Mouse (Mus musculus): ENCODE measurements around the gene Vcl.

Gene Vcl

GRCm38 (mm10) chr14:20999617-21000016 lies 70.4 kb downstream of the Vcl start:
- DNase-seq (ENCODE audit: extremely low read depth, low read depth): no peak

- DNase-seq (ENCODE audit: extremely low read depth, low read depth): peak; percentile 28
Measured at GRCm38 (mm10) chr14:21013800-21014334, 84.7 kb downstream of the Vcl start.

- DNase-seq (ENCODE audit: extremely low read depth, low read depth): no peak
Measured at GRCm38 (mm10) chr14:21017871-21018270, 88.7 kb downstream of the Vcl start.

DNA sequence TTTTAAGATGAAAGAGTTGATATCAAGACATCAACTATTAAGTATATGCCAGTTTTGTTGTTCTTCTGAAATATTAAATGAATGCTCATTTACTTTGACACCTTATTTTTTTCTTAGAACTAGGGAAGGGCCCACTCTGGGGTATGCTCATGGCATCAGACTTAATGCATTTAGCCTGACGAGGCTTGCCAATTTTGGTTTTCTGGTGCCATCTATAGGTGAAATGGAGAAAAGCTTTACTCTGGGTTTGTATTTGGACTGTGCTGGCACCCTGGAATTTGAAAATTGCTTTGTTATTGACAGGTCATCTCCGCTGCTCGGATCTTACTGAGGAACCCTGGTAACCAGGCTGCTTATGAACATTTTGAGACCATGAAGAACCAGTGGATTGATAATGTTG lies 89.8 kb downstream of the Vcl start:
- DNase-seq (ENCODE audit: extremely low read depth, low read depth): peak; percentile 16

DNA sequence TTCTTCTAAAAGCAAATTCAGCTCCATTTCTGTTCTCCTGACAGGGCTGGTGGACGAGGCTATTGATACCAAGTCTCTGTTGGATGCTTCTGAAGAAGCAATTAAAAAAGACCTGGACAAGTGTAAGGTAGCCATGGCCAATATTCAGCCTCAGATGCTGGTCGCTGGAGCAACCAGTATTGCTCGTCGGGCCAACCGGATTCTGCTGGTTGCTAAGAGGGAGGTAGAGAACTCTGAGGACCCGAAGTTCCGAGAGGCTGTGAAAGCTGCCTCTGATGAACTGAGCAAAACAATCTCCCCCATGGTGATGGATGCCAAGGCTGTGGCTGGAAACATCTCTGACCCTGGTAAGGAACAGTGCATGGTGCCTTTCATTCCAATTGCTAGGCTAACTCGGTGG lies 91.2 kb downstream of the Vcl start:
- DNase-seq (ENCODE audit: extremely low read depth, low read depth): no peak

DNA sequence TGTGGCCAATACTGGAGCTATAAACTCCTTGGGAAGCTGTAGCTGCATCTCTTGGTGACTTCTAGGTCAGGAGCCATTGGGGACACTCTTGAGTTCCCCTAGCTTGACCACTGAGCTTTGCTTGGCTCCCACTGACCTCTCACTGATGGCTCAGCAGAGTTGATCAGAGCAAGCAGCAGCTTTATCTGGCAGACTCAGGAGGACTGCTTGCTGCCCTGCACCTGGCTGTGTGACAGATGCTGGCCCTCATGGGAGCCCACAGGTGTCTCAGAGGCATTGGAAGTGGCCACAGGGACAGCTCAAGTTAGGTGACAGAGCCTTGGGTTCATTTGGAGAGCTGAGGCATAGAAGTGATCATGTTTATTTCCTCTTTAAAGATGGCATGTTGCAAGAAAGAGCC lies 98.3 kb downstream of the Vcl start:
- DNase-seq (ENCODE audit: extremely low read depth, low read depth): no peak

DNA sequence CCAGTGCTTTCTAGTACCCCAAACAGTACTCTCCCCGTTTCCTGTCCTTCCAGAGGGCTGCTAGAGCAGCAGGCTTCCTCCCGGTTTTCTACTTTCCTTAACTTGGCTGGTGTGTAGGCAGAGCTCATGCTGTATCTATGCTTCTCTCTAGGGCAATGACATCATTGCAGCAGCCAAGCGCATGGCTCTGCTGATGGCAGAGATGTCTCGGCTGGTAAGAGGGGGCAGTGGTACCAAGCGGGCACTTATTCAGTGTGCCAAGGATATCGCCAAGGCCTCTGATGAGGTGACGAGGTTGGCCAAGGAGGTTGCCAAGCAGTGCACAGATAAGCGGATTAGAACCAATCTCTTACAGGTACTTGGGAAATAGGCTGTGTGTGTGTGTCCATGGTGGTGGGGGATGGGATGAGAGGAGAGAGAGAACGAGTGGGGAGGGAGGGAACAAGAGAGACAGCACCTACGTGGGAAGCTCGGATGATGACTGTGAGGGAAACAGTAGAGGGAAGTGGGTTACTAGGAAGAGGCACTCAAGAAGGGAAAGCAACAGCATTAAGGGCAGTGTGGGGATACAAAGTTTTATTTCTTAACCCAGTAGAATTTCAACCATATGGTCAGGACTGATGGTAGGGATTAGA lies 99.9 kb downstream of the Vcl start:
- DNase-seq (ENCODE audit: extremely low read depth, low read depth): no peak

DNA sequence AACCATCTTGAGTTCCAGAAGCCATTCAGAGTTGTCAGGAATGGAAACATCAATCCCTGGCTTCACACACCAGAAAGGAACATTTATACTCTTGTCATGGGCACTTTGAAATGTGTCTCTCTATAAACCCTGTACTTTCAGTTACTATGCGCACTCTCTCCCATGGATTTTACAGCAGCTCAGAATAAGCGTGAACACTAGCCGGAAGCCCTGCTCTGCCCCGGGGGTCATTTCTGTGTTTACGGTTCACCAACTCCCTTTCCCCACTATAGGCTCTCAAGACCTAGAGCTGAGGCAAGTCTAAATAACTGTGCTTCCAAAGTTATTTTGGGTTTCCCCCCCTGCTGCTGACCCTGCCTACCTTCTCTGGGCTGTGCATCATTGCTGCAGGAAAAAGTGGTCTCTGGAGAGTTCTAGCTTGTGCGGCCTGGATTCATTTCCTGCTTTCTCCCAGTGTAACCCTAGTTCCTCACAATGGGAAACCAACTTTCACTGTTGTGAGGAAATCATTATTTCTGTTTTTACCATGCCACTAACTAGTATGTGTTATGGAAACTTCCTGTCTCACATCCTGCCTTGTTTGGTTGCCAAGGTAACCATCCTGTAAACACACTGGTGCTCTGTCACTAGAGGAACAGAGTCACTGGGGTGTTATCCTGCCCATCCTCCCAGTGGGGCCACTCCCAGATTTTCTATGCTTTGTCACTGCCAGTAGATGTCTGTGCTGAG lies 102.7 kb downstream of the Vcl start:
- no peak for DNase-seq (ENCODE audit: extremely low read depth, low read depth)

GRCm38 (mm10) chr14:21034271-21034670 lies 105.1 kb downstream of the Vcl start:
- DNase-seq (ENCODE audit: extremely low read depth, low read depth): no peak

- no peak for DNase-seq (ENCODE audit: extremely low read depth, low read depth)
Measured at GRCm38 (mm10) chr14:21034791-21035190, 105.6 kb downstream of the Vcl start.

DNA sequence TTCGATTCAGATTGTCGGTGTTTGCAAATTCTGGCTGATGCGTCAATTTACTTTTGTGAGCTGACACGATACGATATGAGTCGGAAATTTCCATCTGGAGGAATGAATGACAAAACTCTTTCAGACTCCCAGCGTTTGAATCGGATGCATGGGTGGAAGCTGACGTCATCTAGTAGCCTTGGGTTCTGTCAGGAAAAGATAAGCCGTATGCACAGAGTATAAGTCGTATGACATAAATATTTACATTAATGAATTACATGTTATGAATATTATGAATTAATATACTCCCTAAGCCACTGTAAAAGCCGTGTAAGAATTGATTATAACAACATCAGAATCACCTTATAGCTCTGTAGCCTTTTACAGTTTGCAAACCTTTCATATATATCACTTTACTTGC lies 109.9 kb downstream of the Vcl start:
- DNase-seq (ENCODE audit: extremely low read depth, low read depth): no peak

GRCm38 (mm10) chr14:21039623-21040022 lies 110.4 kb downstream of the Vcl start:
- DNase-seq (ENCODE audit: extremely low read depth, low read depth): no peak

DNA sequence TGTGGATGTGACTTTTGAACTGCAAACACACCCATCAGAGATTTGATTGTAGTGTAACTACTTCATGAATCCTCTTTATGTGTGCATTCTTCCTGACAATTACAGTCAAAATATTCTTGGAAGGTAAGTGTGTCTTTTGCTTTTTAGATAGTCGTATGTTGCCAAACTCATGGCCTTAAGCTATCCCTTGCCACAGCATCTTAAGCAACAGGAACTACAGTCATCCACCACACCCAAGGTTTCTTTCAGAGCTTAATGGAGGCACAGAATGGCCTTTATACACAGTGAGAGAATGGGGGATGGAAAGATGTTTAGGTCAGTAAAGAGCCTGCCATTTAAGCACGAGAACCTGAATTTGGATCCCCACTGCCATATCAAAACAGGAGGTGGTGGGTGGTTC lies 118.6 kb downstream of the Vcl start:
- DNase-seq (ENCODE audit: extremely low read depth, low read depth): no peak

DNA sequence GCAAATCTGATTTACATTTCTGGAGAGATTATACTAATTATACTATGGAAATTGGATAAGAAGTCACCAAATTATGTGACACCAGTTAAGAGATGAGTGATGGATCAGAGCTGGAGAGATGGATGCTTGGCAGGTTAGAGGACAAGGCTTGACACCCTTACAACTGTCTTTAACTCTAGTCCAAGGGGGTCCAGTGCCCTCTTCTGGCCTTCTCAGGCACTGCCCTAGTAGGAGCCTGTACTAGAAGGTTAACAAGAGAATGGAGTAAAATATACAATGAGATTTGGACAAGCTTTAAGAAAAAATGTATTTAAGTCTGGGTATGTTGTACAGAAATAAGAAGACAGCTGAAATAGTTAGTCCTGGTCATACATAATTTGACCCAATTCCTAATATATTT lies 119.7 kb downstream of the Vcl start:
- DNase-seq (ENCODE audit: extremely low read depth, low read depth): no peak

- no peak for DNase-seq (ENCODE audit: extremely low read depth, low read depth)
Measured at GRCm38 (mm10) chr14:21050734-21051133, 121.5 kb downstream of the Vcl start.

DNA sequence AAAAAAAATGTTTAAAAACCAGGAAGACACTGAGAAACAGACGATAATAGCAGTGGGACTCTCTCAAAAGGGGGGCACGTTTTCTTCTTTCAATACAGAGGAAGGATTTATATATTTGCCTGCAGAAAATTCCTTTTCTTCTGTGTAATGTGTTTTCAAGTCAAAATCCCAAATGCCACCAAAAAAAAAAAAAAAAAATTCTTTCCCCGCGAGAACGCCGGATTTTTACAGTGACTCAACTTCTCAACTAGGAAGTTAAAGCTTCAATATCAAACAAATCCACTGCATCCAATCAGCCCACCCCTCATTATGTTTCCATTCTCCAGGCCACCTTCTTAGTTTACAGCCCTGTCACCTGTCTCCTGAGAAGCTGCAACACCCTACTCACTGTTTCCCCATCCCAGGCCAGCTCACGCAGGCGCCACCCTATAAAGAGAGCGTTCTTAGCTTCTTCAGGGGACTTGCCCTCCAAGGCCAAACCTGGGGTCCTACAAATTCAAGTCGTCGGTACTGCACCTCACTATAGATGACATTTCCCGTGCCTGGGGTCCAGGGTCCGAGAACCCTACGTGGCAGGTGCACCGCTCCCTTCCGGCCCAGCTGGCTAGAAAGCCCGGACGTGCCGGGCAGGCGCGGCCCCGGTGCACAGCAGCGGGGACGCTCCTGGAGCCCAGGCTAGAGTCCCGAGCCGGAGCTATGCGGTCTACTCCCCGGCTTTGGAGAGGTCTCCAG lies 122.3 kb downstream of the Vcl start:
- no peak for DNase-seq (ENCODE audit: extremely low read depth, low read depth)

- DNase-seq (ENCODE audit: extremely low read depth, low read depth): peak; percentile 90
Measured at GRCm38 (mm10) chr14:21052112-21052780, 123.0 kb downstream of the Vcl start, which contains the start of the genes Ap3m1 and Adk. Gene Ap3m1, minus strand, starts transcription at chr14:21052508. Gene Adk, plus strand, starts transcription at chr14:21052574.

DNA sequence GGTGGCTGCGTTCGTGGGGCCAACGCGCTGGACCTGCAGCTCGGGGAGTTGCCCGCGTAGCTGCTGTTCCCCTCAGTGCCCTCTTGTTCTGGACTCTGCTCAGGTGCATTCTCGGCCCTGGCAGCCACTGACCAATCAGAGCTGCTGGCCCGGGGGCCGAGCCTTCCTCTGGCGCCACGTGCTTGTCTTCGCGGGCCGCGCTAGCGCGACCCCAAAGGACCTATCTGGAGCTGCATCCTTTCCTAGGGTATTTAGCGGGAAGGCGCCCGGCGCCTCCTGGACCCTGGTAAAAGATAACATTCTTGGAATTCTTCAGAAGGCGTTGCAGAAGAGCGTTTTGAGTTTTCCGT lies 123.6 kb downstream of the Vcl start:
- DNase-seq (ENCODE audit: extremely low read depth, low read depth): peak; percentile 28

- DNase-seq (ENCODE audit: extremely low read depth, low read depth): no peak
Measured at GRCm38 (mm10) chr14:21053151-21053550, 124.0 kb downstream of the Vcl start.

- DNase-seq (ENCODE audit: extremely low read depth, low read depth): no peak
Measured at GRCm38 (mm10) chr14:21053586-21053985, 124.4 kb downstream of the Vcl start.

- DNase-seq (ENCODE audit: extremely low read depth, low read depth): no peak
Measured at GRCm38 (mm10) chr14:21058972-21059371, 129.8 kb downstream of the Vcl start.
